Mouse (Mus musculus) layer of hippocampus, postnatal 10 days (tissue): ENCODE results near the gene Daxx. TPM values are rescaled to one million over a fixed set of nuclear protein-coding genes. Genes with fewer than 3 reads are reported as not detected.

ENCODE experiments used
- DNase-seq, 2 experiments: peaks; one replicate each; pipeline ENCODE4 v3.0.0; 2021; ENCODE audit warnings: low spot score in 2 of 2
- total RNA-seq, 2 experiments: library from RNA; stranded (reverse); gene quantifications; 2 replicates each; pipeline ENCODE4 v1.2.3; 2021

Daxx gene
- total RNA-seq, 2 experiments from 2014 or later, result 23.9 to 29.6 TPM

DNA sequence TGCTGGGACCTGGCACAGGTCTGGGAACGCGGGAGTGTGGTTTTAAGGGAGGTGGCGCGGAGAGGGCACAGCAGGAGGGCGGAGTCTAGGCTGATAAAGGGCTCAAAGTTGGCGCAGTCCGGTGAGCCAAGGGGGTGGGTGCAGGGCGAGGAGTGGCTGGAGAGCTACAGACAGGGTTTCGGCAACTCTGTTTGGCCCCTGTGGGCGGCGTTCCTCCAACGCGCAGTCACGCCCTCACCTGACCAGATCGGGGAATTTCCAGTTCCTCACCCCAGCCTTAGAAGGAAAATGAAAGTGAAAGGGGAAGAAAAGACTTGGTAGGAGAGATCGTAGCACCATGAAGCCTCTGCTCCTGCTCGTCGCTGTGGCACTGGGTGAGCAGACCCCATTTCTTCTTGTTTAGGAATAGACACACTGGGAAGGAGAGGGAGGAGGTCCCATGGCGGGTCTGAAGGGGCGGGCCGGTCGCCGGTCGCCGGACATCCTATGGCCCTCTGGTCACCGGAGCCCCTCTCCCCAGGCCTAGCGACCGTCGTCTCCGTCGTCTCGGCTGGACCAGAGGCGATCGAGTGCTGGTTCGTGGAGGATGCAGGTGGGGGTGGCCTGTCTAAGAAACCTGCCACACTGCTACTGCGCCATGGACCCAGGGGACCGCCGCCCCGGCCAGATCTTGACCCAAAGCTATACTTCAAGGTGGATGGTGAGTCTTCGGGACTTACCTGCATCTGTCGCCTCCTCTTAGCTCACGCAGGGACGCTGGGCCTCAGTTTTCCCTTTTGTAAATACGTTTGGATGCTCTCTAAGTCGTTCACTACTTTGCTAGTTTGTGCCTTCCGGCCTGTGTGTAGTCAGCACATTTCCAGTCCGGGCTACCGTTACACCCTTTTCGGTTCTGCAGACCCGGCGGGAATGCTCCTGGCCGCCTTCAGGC lies 10.4 kb downstream of the Daxx start:
- DNase-seq, result peak in 1 of 2 experiments; percentile 57

DNA sequence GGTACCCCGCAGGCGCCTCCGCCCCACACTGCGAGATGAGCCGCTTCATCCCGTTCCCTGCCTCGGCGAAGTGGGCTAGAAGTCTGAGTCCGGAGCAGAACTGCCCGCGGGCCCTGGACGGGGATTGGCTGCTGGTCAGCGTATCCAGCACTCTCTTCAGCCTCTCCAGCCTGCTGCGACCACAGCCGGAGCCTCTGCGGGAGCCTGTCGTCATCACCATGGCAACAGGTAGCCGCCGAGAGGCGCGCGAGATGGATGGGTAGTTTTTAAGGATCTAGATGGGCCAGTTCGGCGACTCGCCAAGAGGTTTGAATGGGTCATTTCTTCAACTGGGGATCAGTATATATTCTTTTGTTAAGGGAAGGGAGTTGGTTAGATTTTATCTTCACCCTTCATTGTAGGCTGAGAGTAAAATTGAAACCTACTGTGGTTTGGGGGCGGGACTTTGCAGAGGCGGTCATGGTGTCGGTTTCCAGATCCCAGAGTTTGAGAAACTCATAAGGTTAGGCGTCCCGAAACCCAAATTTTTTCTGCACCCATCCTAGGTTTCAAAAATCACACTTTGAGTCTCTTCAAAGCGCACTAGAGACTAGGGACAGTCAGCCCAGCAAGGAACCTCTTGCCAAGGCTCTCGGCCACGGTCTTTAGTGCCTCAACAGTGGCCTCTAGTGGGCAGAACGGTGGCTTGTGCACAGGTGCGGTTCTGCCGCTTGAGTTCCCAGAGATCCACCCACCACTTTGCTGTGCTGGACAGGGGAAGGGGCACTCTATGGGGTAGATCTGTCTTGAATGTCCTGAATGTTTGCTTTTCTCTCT lies 11.3 kb downstream of the Daxx start:
- DNase-seq, result peak; percentile 84 to 86

DNA sequence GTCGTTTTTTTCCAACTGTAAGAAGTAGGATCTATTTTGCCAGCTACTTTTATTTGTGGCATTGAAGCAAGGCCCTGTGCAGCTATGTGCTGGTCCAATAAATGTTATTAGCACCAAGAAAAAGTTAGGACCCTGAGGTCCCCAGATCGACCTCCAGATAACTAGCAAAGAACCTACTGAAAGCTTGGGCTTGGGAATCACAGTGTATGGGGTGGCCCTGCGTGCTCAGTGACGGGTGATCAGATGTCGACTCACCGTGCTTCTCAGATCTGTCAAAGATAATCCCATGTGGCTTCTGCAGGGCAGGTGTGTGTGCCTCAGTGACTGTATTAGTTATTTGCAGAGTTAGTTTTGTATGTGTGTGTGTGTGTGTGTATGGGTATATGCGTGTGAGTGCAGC lies 12.1 kb downstream of the Daxx start:
- DNase-seq, result no peak

DNA sequence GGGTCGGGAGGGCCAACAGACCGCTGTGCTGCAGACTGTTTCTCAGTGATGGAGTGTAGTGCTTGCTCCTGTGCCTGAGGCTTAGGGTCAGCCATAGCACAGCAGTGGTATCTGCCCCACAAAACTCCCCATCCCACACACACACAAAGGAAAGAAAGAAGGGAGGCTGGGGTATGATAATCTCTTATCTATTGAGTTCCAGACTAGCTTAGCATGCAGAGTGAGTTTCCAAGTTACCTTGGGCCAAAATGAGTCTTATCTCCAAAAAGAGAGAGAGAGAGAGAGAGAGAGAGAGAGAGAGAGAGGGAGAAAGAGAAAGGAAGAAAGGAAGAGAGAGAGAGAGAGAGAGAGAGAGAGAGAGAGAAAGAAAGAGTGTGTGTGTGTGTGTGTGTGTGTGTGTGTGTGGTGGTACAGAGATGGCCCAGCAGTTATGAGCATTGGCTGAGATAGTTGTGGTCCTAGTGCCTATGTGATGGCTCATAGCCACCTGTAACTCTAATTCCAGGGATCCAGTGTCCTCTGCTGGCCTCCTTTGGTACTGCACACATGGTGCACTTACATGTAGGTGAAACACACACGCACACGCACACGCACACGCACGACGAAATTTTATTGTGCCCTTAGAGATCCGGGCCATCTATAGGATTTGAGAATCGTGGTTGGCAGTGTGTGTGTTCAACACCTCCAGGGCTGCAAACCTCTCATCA lies 15.5 kb downstream of the Daxx start:
- peak in 1 of 2 experiments; percentile 52 for DNase-seq

DNA sequence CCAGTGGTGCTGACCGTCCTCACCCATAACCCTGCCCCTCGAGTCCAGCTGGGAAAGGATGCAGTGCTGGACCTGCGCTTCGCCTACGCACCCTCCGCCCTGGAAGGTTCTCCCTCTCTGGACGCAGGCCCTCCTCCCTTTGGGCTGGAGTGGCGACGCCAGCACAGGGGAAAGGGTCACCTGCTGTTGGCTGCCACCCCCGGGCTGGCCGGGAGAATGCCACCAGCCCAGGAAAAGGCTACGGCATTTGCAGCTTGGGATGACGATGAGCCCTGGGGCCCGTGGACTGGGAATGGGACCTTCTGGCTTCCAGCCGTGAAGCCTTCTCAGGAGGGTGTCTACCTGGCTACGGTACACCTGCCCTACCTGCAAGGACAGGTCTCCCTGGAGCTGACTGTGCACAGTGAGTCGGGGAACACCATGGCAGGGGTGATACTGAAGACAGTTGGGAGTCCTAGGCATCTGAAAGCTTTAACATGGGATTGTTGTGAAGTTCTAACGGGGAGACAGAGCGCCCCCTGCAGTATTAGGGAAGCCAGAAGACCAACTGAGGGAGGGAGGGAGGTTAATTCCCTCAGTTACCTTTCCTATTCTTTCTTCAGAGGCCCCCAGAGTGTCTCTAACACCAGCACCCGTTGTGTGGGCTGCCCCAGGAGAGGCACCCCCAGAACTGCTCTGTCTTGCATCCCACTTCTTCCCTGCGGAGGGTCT lies 16.3 kb downstream of the Daxx start:
- no peak for DNase-seq

DNA sequence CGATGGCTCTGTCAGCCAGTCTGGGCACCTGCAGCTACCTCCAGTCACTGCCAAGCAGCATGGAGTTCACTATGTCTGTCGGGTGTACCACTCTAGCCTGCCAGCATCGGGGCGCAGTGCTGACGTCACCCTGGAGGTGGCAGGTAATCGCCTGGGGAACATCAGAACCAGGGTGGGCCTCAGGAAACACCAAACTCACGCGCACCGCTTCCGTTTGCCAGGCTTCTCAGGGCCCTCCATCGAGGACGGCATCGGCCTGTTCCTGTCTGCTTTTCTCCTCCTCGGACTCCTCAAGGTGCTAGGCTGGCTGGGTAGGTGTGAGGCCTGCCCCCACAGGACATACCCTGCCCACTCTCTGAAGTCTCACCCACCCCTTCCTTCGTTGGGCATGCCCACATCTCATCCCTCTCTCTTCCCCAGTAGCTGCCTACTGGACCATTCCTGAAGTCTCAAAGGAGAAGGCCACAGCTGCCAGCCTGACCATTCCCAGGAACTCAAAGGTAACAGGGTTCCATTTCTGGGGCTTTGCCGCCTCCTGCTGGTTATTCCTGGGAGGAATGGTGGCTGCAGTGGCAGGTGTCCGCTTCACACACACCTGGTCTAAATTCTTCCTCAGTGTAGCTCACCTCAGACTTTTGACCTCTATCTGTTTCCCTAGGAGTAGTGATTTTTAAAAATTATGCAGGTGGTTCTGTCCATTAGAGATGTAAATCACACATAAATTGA lies 17.2 kb downstream of the Daxx start:
- DNase-seq, result no peak

DNA sequence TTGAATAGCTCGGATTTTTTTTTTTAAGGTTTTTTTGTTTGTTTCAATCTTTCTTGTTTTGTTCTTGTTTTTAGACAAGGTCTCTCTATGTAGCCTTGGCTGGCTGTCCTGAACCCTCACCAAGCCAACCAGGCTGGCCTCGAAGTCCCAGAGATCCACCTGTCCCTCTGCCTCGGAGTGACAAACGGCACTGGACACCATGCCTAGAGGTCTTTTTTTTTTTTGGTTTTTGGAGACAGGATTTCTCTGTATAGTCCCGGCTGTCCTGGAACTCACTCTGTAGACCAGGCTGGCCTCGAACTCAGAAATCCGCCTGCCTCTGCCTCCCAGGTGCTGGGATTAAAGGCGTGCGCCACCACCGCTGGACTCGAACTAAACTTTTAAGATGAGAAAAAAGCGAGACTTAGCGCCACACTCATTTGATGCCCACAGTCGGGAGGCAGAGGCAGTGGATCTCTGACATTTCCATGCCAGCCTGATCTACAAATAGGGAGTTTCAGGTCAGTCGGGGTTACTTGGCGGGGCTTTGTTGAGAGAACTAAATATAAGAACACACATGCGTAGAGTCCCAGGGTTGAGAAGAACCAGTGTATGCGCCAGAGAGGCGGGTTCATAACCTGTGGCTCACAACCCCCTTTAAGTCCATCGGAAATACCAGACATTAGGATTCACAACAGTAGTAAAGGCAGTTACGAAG lies 19.2 kb downstream of the Daxx start:
- no peak for DNase-seq

DNA sequence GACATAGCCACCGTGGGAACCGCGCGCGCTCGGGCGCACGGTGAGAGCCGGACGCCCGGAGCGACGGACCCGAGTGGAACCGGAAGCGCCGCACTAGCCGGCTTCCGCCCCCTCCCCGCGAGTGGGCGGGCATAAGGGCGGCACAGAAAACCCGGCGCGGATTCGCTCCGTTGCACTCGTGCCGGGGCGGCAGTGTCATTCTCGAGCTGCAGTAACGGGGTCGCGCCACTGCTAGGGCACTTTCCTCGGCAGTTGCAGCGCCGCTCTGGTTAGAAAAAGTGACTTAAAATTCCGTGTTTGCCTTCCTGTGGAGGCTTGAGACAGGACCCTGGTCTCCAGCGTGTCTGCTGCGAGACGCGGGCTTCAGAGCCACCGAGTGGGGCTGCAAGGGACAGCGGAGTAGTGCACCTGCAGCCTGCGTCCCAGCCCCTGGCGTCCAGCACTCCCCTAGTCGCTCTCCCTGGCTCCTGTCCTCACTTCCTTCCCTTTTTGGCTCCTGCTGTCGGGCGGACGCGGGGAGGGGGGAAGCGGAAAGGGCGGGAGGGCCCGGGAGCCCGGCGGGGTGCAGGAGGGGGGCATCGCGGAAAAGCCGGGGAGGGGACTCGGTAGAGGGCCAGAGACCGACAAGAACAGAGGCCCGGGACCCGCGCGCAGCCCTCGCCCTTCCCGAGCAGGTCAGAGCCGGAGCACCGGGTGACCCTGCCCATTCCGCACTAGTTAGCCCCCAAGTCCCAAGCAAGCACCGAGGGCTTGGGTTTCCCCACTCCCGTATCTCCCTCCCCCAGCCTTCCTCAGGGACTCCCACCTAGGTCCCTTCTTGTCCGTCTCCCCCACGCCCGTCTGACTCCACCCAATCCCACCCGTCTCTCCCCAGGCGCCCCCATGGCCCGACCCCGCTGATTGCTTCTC lies 20.4 kb downstream of the Daxx start, which contains the start of gene Rgl2:
Rgl2 (plus strand) TSS at position 173 of the 909 bp plus-strand sequence.
- DNase-seq, result peak; percentile 94 to 97

DNA sequence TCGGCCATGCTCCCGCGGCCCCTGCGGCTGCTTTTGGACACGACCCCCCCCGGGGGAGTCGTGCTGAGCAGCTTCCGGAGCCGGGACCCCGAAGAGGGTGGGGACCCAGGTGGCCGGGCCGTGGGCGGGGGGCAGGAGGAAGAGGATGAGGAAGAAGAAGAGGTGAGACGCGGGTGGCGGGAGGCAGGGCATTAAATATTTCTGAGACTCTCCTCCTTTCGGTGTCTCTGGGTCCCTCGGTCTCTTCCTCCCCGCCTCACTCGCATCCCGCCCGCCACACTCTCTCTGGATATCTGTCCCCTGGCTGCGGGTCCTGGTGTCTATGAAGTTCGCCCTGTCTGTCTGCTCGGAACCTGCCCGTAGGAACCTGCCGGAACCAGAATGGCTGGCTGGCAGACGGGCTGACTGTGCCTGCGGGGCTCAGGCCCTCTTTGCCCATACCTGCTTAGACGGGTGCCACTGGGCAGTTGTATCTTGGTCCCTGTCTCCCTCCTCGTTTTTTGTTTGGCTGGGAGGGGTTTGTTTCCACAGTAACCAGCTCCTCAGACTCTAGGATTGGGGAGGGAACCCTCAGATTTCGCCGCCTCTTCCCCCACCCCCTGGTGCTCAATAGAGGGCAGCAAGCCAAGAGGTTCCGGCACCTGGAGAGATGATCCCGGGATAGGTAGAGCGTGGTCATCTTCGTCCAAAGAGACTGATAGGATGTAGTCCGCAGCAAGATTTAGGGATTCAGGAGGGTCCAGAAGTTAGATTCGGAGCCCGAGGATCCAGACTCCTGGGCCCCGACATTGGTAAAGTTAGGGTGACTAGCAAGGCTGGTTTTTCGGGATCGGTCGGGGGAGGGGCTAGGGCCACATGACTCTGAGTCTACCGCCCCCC lies 21.3 kb downstream of the Daxx start:
- DNase-seq, result peak; percentile 54 to 65

DNA sequence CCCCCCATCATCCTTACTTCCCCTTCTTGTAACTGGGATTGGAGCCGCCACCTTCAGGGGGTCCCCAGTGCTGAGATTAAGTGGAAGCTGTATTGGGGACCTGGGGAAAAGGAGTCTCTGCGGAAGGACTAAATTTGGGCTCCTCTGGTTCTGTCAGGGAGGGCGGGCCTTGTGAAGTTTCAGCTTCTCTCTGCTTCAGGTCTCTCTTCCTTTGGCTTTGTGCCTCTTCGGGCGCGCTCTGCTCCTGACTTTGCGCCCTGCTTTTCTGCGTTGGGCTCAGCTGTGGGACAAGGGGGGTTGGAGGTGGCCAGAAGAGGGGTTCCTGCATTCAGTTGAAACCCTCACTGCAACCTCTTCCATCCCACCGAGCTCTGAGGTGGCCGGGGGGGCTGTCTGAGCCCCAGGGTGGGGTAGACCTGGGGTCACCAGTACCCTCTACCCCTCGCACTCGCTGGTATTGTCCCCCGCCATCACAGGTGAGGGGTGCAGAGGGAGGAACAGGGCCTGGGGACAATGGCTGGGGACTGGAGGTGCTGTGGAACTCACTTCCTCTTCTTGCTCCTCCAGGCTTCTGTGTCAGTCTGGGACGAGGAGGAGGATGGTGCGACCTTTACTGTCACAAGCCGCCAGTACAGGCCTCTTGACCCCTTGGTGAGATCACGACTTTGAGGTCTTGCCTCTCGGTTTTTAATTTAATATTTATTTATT lies 22.1 kb downstream of the Daxx start:
- DNase-seq, result no peak

DNA sequence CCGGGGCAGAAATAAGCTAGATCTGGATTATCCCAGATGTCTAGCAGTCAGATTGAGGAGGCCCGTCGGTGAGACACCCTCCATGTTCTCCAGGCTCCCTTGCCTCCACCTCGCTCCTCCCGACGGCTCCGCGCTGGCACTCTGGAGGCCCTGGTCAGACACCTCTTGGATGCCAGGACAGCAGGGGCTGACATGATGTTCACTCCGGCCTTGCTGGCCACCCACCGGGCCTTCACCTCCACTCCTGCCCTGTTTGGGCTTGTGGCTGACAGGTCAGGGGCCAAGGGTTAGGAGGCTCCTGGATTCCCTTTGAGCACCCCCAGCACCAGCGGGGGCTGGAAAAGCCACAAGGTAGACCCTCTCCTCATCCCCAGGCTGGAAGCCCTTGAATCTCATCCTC lies 22.7 kb downstream of the Daxx start:
- no peak for DNase-seq

DNA sequence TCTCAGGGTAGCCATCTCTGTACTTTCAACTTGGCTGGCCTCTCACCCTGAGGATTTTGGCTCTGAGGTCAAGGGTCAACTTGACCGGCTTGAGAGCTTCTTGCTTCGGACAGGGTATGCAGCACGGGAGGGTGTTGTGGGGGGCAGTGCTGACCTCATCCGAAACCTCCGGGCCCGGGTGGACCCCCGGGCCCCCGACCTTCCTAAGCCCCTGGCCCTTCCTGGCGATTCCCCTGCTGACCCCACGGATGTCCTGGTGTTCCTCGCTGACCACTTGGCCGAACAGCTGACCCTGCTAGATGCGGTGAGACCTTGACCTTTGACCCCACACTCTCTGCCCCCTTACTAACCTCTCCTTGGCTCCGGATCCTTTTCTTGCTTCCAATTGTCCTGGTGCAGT lies 23.2 kb downstream of the Daxx start:
- DNase-seq, result no peak

DNA sequence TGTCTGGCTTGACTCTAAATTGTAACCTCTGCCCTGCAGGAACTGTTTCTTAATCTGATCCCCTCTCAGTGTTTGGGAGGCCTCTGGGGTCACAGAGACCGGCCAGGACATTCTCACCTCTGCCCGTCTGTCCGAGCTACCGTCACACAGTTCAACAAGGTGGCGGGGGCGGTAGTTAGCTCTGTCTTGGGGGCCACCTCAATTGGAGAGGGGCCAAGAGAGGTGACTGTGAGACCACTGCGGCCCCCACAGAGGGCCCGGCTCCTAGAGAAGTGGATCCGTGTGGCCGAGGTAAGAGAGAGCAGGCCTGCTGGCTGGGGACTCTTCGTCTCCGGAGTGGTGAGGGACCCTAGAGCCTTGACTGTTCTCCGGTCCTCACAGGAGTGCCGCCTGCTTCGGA lies 23.8 kb downstream of the Daxx start:
- DNase-seq, result no peak

DNA sequence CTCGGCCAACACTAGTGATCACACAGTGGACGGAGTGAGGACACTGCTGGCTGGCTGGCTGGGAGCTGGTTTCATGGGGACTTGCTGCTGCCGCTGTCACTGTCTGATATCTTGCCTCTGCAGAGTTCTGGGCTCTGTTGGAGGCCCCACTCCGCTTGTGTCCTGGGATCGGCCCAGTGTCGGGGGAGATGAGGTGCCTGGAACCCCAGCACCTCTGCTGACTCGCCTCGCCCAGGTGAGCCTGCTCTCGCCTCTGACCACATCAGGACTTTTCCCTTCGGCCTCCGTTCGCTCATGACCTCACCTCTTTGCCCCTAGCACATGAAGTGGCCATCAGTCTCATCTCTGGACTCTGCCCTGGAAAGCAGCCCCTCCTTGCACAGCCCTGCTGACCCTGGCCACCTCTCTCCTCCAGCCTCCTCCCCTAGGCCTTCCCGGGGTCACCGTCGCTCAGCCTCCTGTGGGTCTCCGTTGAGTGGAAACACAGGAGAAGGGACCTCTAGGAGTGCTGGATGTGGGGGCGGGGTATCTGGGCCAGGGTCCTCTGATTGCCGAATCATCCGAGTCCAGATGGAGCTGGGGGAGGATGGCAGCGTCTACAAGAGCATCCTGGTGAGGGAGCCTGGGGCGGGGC lies 26.3 kb downstream of the Daxx start:
- no peak for DNase-seq

DNA sequence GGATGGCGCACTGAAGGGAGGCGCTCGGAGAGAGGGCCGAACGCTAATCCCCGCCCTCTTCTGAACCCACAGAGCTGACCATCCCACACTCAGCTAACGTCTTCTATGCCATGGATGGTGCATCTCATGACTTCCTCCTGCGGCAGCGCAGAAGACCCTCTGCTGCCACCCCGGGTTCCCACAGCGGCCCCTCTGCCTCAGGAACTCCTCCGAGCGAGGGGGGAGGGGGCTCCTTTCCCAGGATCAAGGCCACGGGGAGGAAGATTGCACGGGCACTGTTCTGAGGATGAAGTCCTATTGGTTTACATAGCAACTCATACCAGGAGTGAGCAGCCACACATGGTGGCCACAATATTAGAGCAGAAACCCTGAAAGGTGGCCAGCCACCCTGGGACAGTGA lies 27.8 kb downstream of the Daxx start:
- DNase-seq, result no peak

DNA sequence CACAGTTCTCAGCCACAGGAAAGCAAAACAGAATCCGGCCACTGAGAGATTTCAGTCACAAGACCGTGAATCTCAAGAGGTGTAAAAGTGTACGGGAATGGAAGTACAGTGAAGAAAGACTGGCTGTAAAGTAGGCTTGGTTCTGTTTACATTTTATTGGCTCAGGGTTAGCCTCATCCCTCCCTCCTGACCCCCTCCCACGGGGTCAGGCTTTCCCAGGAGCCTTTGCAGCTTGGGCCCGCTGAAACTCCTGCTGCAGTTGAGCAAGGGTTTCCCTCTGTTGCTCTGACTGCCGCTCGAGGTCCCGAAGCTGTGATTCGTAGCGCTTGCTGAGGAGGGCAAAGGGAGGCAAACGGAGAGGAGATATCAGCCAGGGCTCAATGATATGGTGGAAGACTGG lies 29.6 kb downstream of the Daxx start:
- no peak for DNase-seq
